Mouse (Mus musculus) layer of hippocampus, postnatal 14 days (tissue): ENCODE results near the gene Pigt. TPM values are rescaled to one million over a fixed set of nuclear protein-coding genes. Genes with fewer than 3 reads are reported as not detected.

Experiments
- total RNA-seq, 2 experiments: library from RNA; stranded (reverse); gene quantifications; 2 replicates each; pipeline ENCODE4 v1.2.3; 2021

Gene Pigt
- total RNA-seq, 2 experiments from 2014 or later, result 95.2 to 96.5 TPM

Other genes starting within 250 kb of the Pigt start
- gene Svs3b, start 240.9 kb upstream of the Pigt start, total RNA-seq, result not detected
- not detected for gene Svs4, start 219.1 kb upstream of the Pigt start, total RNA-seq
- gene Svs3a, start 208.3 kb upstream of the Pigt start, total RNA-seq, result not detected
- not detected for gene Svs6, start 180.8 kb upstream of the Pigt start, total RNA-seq
- gene Svs5, start 164.8 kb upstream of the Pigt start, total RNA-seq, result not detected
- gene Slpi, start 108.4 kb upstream of the Pigt start, total RNA-seq, result 1 to 10 TPM; 1.2 to 2.0 TPM
- under 1 TPM; 0.41 to 0.91 TPM for gene Rbpjl, start 94.4 kb upstream of the Pigt start, total RNA-seq
- gene Matn4, start 92.4 kb upstream of the Pigt start, total RNA-seq, result 10 to 100 TPM; 21.2 to 21.6 TPM
- gene Sdc4, start 53.6 kb upstream of the Pigt start, total RNA-seq, result 100 to 1,000 TPM; 117 to 137 TPM
- 10 to 100 TPM; 39.1 to 44.7 TPM for gene Sys1, start 40.6 kb upstream of the Pigt start, total RNA-seq
- 10 to 100 TPM; 12.7 to 18.8 TPM for gene Gm20458, start 36.6 kb upstream of the Pigt start, total RNA-seq
- not detected for gene Trp53tg5, start 23.8 kb upstream of the Pigt start, total RNA-seq
- 10 to 100 TPM; 87.6 to 88.0 TPM for gene Dbndd2, start 11.4 kb upstream of the Pigt start, total RNA-seq
- 1 to 10 TPM in 1 of 2 experiments, not detected in 1; 5.6 TPM for gene Wfdc2, start 64.9 kb downstream of the Pigt start, total RNA-seq
- gene Spint3, start 75.9 kb downstream of the Pigt start, total RNA-seq, result not detected
- gene Wfdc6a, start 87.9 kb downstream of the Pigt start, total RNA-seq, result 1 to 10 TPM in 1 of 2 experiments, under 1 TPM in 1; 0.71 to 1.9 TPM
- not detected for gene Eppin, start 96.1 kb downstream of the Pigt start, total RNA-seq
- not detected for gene Wfdc6b, start 116.0 kb downstream of the Pigt start, total RNA-seq
- not detected for gene Wfdc8, start 116.1 kb downstream of the Pigt start, total RNA-seq
- gene Wfdc16, start 141.3 kb downstream of the Pigt start, total RNA-seq, result not detected
- not detected for gene Wfdc10, start 158.5 kb downstream of the Pigt start, total RNA-seq
- not detected for gene Wfdc9, start 159.1 kb downstream of the Pigt start, total RNA-seq
- not detected for gene Wfdc11, start 176.6 kb downstream of the Pigt start, total RNA-seq
- gene Wfdc13, start 187.6 kb downstream of the Pigt start, total RNA-seq, result not detected
- gene Spint4, start 201.0 kb downstream of the Pigt start, total RNA-seq, result not detected
- gene Spint5, start 217.8 kb downstream of the Pigt start, total RNA-seq, result not detected
- 1 to 10 TPM; 1.5 TPM for gene Wfdc3, start 248.4 kb downstream of the Pigt start, total RNA-seq
- 10 to 100 TPM; 34.1 to 37.2 TPM for gene Dnttip1, start 248.5 kb downstream of the Pigt start, total RNA-seq